Mouse (Mus musculus) layer of hippocampus, adult 11-12 months (tissue): Measurements from ENCODE around the gene Man2a2.
A peak's percentile ranks its signal among the peaks of the same experiment; 100 is the strongest.
"Not testable (repeated sequence)": the region's sequence is repeated elsewhere in the genome, so short reads cannot be mapped to it uniquely, and the experiment has no call there.

ENCODE experiments used
- DNase-seq: peaks from one replicate; pipeline ENCODE4 v3.0.0; 2022; ENCODE audit warnings: low spot score

Man2a2 gene

GRCm38 (mm10) chr7:80400099-80400498, 28.9 kb upstream of the Man2a2 start:
- no peak for DNase-seq

GRCm38 (mm10) chr7:80398654-80399444, 27.7 kb upstream of the Man2a2 start:
- no peak for DNase-seq

- no peak for DNase-seq
These were observed 26.8 kb upstream of the Man2a2 start for GRCm38 (mm10) chr7:80397986-80398385.

GRCm38 (mm10) chr7:80396427-80396826, 25.3 kb upstream of the Man2a2 start:
- DNase-seq: not testable (repeated sequence)

GRCm38 (mm10) chr7:80394600-80394999, 23.4 kb upstream of the Man2a2 start:
- DNase-seq: no peak

- no peak for DNase-seq
These were observed 20.9 kb upstream of the Man2a2 start for GRCm38 (mm10) chr7:80392119-80392518.

GRCm38 (mm10) chr7:80387633-80388543, 16.7 kb upstream of the Man2a2 start, which contains the start of gene Fes:
Fes (minus strand) TSS chr7:80387946.
- DNase-seq: peak; percentile 63

- DNase-seq: no peak
These were observed 16.0 kb upstream of the Man2a2 start for GRCm38 (mm10) chr7:80387033-80387632.

GRCm38 (mm10) chr7:80386235-80386930, 15.2 kb upstream of the Man2a2 start:
- peak; percentile 93 for DNase-seq

GRCm38 (mm10) chr7:80382919-80383318, 11.7 kb upstream of the Man2a2 start:
- no peak for DNase-seq

GRCm38 (mm10) chr7:80379531-80379930, 8.4 kb upstream of the Man2a2 start:
- DNase-seq: no peak

- DNase-seq: peak; percentile 69
These were observed 6.3 kb upstream of the Man2a2 start for GRCm38 (mm10) chr7:80377471-80377870.

- no peak for DNase-seq
These were observed 5.0 kb upstream of the Man2a2 start for GRCm38 (mm10) chr7:80376192-80376591.

- DNase-seq: no peak
These were observed 4.3 kb upstream of the Man2a2 start for GRCm38 (mm10) chr7:80375376-80376039.

- no peak for DNase-seq
These were observed 3.6 kb upstream of the Man2a2 start for GRCm38 (mm10) chr7:80374733-80375132.

- no peak for DNase-seq
These were observed 3.1 kb upstream of the Man2a2 start for GRCm38 (mm10) chr7:80374280-80374679.

- no peak for DNase-seq
These were observed 2.7 kb upstream of the Man2a2 start for GRCm38 (mm10) chr7:80373850-80374249.

GRCm38 (mm10) chr7:80373352-80373751, 2.2 kb upstream of the Man2a2 start:
- DNase-seq: no peak

- DNase-seq: no peak
These were observed 1.5 kb upstream of the Man2a2 start for GRCm38 (mm10) chr7:80372667-80373066.

GRCm38 (mm10) chr7:80372166-80372565, 991 bp upstream of the Man2a2 start:
- no peak for DNase-seq

GRCm38 (mm10) chr7:80370649-80371040, 530 bp downstream of the Man2a2 start:
- peak; percentile 89 for DNase-seq
